Mouse (Mus musculus) brain, embryonic 14.5 days (tissue): Measurements from ENCODE around the gene Senp2. TPM values are rescaled to one million over a fixed set of nuclear protein-coding genes. Genes with fewer than 3 reads are reported as not detected.

Experiments
- DNase-seq: peaks from one replicate; pipeline ENCODE4 v3.0.0-alpha.2; 2011; ENCODE audit warnings: low read depth
- CTCF ChIP-seq: fragments of 200-500 bp; IDR thresholded peaks from 2 replicates; pipeline ENCODE4 v1.5.1; 2012; ENCODE audit warnings: inconsistent platforms, mild to moderate bottlenecking, moderate library complexity, borderline replicate concordance; ENCODE audit not compliant: insufficient read depth, insufficient read length; ENCODE audit errors: extremely low read depth
- POLR2A ChIP-seq: fragments of 200-500 bp; IDR thresholded peaks from 2 replicates; pipeline ENCODE4 v1.6.1; 2012; ENCODE audit warnings: mild to moderate bottlenecking, inconsistent platforms, borderline replicate concordance; ENCODE audit not compliant: poor library complexity, insufficient read depth, insufficient read length, severe bottlenecking; ENCODE audit errors: extremely low read depth
- polyA plus RNA-seq: library from polyadenylated mRNA; depleted of rRNA; stranded (reverse); fragments of >200 nt; gene quantifications from 2 replicates; pipeline ENCODE4 v1.2.3, GENCODE M21; 2012; rRNA removed

Senp2 gene
- polyA plus RNA-seq, 1 experiment, result 37.7 TPM

GRCm38 (mm10) chr16:22071361-22071760, 62.1 kb downstream of the Senp2 start:
- no peak for DNase-seq
- TF ChIP-seq POLR2A, result no peak
- peak; percentile 24; the same call in 1 of the 2 replicates for TF ChIP-seq CTCF

GRCm38 (mm10) chr16:22075067-22075466, 65.8 kb downstream of the Senp2 start:
- no peak for DNase-seq

GRCm38 (mm10) chr16:22075829-22076619, 66.7 kb downstream of the Senp2 start:
- no peak for TF ChIP-seq CTCF
- no peak for TF ChIP-seq POLR2A
- DNase-seq, result peak; percentile 31

More at GRCm38 (mm10) chr16:22075067-22075466, 65.8 kb downstream of the Senp2 start:
- TF ChIP-seq CTCF (no peak), POLR2A (no peak)

GRCm38 (mm10) chr16:22076620-22076941, 67.3 kb downstream of the Senp2 start:
- peak; percentile 20 for DNase-seq
- TF ChIP-seq CTCF (no peak), POLR2A (no peak)

- DNase-seq, result no peak
- TF ChIP-seq CTCF, result no peak
- TF ChIP-seq POLR2A, result no peak
Measured at GRCm38 (mm10) chr16:22080125-22080710, 70.9 kb downstream of the Senp2 start.

- no peak for TF ChIP-seq POLR2A
- TF ChIP-seq CTCF, result no peak
- peak; percentile 45 for DNase-seq
Measured at GRCm38 (mm10) chr16:22085411-22085810, 76.1 kb downstream of the Senp2 start.

- TF ChIP-seq POLR2A, result no peak
- no peak for TF ChIP-seq CTCF
- no peak for DNase-seq
Measured at GRCm38 (mm10) chr16:22091255-22091783, 82.0 kb downstream of the Senp2 start.

- no peak for TF ChIP-seq CTCF
- TF ChIP-seq POLR2A, result no peak
- DNase-seq, result no peak
Measured at GRCm38 (mm10) chr16:22095751-22096150, 86.5 kb downstream of the Senp2 start.

GRCm38 (mm10) chr16:22097659-22098058, 88.4 kb downstream of the Senp2 start:
- TF ChIP-seq CTCF (no peak), POLR2A (no peak)
- peak; percentile 59 for DNase-seq

Other genes with a start within 250 kb of the Senp2 start
- 1.5 and 1.9 TPM in 2 replicates for gene Ehhadh, start 221.7 kb upstream of the Senp2 start, polyA plus RNA-seq
- gene Map3k13, start 215.1 kb upstream of the Senp2 start, polyA plus RNA-seq, result 7.8 and 13.2 TPM in 2 replicates
- gene Tmem41a, start 61.9 kb upstream of the Senp2 start, polyA plus RNA-seq, result 26.9 and 27.7 TPM in 2 replicates
- gene Liph, start 13.8 kb upstream of the Senp2 start, polyA plus RNA-seq, result 0.35 and 0.46 TPM in 2 replicates
- 18.7 and 23.8 TPM in 2 replicates for gene Igf2bp2, start 153.8 kb downstream of the Senp2 start, polyA plus RNA-seq